Mouse (Mus musculus) mouse trophoblast stem cell (cell line): ENCODE data around the gene Rcsd1.

Experiments used
- in situ Hi-C, 2 experiments: fragments of 300-500 bp; cut with MseI, MboI; formaldehyde crosslinking; loops; 2 replicates in 1 of 2; 3 replicates in 1 of 2; pipeline ENCODE4 v1.15.1; 2025

Rcsd1 gene

DNA sequence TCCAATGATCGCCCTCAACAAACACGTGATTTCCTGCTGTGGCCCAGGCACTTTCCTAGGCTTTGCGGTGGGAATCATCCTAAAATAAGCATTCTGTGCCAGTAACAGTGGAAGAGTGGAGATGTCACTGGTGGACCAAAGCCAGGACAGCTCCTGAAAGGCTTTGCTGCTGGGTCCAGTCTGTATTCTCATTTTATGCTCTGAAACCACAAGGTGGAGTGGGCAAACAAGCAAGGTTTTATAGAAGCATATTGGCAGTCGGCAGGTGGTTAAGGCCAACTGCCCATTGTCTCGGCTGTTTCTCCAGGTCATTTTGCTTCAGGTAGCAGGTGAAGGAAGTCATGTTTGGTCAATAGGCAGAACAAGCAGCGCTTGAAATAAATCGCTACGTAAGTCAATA lies 78.4 kb downstream of the Rcsd1 start:
- in situ Hi-C loops: no loop called here

DNA sequence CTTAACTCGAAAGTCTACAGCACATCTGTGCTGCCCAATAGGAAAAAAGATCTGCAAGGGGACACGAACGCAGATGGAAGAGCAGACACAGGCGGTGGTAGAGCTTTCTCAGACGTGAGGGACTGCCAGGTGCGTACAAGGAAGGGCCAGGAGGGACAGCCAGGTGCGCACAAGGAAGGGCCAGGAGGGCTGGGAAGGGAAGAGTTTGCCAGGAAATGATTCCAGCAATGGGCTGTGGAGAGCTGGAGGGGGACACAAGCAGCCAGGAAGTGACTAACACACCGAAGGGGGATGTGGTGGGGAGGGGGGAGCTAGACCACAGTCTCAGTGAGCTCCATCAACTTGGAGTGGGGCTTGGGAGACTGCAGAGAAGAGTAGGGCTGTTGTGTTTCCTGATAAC lies 79.6 kb downstream of the Rcsd1 start:
- in situ Hi-C loops: no loop called here

- in situ Hi-C loops: no loop called here
These were observed 81.0 kb downstream of the Rcsd1 start for GRCm38 (mm10) chr1:165628603-165629002.

DNA sequence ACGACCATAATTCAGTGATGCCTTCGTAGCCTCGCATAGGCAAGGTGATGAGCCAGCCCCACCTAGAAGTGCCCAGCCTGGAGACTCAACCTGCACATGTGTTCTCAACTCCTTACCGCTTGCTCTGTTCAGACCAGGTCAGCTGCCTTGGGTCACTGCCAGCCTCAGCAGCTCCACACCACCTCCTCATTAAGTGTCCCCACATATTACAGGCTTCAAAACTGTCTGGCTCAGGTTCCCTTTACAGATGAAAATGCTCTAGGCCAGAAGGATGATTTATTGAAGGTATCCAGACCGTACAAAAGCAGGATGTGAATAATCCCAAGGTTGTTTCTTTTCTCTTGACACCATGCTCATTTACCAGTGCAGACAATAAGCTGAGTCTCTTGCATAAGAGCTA lies 83.7 kb downstream of the Rcsd1 start:
- in situ Hi-C loops: no loop called here

DNA sequence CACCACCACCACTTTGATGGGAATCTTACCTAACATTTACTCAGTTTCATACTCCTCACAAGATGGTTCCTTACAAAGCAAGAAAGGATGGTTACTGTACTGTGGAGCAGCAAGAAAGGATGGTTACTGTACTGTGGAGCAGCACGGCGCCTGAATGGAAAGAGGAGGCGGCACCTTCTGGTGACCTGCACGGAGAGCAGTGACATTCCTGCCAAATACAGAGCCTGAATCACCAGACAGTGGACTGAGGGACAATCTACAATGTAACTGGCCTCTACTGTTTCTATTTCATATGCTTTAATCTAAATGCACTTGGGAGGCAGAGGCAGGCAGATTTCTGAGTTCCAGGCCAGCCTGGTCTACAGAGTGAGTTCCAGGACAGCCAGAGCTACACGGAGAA lies 84.5 kb downstream of the Rcsd1 start:
- in situ Hi-C loops: no loop called here

GRCm38 (mm10) chr1:165618201-165618624 lies 91.3 kb downstream of the Rcsd1 start:
- in situ Hi-C loops: no loop called here

DNA sequence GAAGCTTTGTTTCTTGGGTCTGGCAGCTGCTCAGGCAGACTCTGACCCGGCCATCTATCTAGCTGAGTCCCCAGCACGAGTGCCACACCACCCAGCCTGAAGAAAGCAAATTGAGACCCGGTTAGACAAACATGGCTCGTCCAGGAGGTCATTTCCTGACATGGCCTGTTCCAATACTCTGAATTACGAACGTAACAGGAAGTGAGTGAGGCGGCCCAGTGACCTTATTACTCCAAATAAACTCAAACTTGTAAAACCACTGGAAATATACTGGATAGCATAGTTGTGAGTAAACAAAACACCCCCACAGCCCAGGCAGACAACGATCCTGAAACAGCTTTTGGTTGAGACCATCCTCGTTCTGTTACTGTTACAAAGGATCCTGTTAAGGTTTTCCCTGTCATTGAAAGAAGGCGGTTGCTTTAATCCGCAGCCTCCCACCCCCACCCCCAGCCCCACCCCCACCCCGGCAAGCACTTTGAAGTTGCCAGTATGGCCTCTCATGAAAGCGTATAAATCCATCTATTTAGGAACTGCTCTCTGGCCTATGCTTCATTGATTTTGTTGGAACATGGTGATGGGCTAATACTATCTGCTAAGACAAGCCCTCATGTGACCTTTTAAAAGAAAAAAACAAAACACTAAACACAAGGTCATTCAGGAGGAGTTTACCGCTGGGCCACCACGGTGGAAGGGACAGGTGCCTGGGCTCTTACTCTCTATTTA lies 92.2 kb downstream of the Rcsd1 start:
- in situ Hi-C loops: no loop called here

DNA sequence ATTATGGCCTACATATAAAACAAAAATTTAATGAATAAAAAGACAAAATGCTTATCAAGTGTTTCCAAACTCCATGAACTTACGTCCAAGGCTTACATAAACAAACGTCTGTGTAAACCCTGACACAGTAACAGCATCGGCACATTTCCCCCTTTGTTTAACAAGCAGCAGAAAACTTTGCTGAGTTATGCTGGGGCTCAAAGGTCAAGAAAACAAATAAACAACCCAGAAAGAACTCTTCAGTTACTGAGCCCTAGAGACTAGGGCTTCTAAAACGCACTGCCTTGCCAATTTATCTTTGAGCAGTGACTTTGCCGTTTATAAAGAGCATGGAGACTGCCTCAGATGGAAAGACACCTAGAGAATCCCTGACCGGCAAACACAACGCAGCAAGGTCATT lies 92.9 kb downstream of the Rcsd1 start:
- in situ Hi-C loops: no loop called here

GRCm38 (mm10) chr1:165614793-165615192 lies 94.8 kb downstream of the Rcsd1 start:
- in situ Hi-C loops: no loop called here

DNA sequence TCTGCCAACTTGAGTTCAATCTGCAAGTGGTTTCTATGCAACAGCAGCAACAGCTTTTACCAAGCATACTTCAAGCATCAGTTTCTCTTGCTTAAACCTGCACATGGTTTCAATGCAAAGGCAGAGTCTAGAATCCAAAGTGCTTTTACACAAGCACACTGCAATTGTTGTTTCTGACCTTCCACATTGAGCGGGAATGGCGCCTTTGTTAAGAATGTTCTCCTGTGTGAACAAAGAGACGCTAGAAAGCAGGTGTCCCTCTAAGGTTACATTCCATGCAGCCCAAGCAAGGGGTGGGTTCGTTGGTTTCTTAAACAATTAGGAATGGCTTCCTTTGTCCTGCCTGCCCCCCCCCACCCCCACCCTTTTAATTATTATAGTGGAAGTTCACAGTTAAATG lies 95.6 kb downstream of the Rcsd1 start:
- in situ Hi-C loops: no loop called here

GRCm38 (mm10) chr1:165612714-165613113 lies 96.8 kb downstream of the Rcsd1 start:
- in situ Hi-C loops: no loop called here

DNA sequence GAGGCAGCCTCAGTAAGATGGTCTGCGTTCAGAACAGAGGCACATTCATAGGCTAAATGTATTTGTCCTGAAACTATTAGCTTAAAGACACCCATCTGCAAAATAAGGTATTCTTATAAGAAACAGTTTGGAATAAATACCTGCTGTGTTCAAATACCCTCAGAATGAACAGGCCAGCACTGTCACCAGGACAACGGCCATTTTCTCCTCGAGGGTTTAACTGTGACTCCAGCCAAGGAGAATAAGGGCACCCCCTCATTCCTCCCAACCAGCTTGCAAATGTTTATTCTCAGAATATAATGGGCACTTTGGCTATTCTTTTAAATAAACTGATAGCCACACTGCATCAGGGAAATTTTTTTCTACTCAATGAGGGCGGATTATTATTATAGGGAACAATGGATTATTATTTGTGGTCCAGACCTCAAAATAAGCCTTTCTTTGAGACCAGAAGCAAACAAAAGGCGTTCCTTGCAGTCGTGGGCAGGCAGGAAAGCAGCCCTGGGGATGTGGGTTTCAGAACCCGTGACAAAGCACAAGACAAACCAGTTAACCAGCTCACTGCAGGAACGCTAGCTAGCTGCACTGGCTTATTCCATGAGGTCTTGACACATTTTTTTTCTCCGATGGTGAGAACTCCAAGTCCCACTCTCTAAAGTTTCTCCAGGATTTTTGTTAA lies 99.1 kb downstream of the Rcsd1 start:
- in situ Hi-C loops: no loop called here

- in situ Hi-C loops: no loop called here
These were observed 99.8 kb downstream of the Rcsd1 start for GRCm38 (mm10) chr1:165609495-165610320.

DNA sequence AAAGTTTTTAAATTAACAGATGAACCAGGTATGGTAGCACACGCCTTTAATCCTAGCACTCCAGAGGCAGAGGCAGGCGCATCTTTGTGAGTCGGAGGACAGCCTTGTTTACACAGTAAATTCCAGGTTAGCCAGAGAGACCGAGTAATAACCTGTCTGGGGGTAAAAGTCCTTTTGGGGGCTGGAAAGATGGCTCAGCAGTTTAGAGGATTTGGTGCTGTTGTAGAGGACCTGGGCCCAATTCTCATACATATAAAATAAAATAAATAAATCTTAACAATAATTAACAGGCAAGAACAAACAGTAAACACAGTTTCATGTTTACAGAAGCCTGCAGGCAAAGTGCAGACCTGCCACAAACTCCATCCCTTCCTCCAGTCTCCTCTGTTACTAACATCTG lies 100.7 kb downstream of the Rcsd1 start:
- in situ Hi-C loops: no loop called here

- in situ Hi-C loops: no loop called here
These were observed 103.8 kb downstream of the Rcsd1 start for GRCm38 (mm10) chr1:165605774-165606173.

DNA sequence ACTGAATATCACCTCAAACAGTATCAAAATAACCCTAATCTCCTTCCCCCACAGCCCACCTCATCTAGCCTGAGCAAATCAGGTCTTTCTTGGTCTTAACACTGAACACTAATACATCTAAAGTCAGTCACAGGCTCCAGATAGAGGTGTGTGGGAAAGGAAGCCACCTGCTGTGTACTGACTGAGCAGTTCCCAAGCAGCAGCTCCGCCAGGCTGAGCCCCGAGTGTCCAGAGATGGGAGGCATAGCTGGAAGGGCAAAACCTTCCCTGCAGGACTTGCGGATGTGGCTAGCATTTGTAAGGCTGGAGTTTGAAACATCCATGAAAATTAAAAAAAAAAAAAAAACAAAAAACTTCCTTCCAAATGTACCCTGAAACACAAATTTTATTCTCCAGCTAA lies 104.4 kb downstream of the Rcsd1 start:
- in situ Hi-C loops: no loop called here

DNA sequence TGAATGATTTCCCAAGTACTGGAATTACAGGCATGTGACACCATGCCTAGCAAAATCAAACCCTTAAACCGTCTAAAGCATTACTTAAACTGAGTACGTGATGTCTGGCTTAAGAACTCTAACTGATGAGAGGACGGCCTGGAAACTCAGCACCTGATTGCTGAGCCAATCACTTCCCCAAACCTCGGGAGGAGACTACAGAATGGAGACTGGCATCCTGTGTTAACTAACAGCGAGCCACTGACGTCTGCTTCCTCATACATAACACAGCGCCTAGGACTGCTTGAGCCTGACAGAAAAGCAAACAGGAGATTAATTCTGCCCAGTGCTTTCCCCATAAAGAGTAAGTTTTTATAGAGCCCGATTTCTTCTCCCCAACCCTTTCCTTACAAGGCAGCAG lies 105.4 kb downstream of the Rcsd1 start:
- in situ Hi-C loops: no loop called here

GRCm38 (mm10) chr1:165603218-165603617 lies 106.3 kb downstream of the Rcsd1 start:
- in situ Hi-C loops: no loop called here

DNA sequence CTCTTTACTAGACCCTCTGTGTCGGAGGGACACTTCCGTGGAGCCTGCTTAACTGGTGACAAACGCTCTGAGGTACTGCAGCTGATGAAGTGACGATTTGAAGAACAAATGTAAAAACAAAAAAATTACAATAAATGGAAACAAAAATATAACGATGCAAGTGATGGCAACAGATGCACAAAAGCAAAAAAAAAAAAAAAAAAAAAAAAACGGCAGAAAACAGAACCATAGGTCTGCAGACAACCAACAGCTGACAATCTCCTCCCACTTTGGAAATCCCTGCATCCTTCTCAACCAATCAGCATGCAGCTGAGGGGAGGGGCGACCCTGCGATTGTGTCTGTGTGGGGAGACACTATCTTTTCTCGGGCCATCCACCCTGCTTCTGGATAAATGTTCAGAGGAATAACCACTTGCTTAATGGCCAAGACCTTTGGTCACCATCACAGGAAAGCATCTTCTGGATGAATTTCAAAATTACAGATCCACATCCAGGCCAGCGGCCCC lies 107.7 kb downstream of the Rcsd1 start:
- in situ Hi-C loops: no loop called here
